In the genomic region with DNA sequence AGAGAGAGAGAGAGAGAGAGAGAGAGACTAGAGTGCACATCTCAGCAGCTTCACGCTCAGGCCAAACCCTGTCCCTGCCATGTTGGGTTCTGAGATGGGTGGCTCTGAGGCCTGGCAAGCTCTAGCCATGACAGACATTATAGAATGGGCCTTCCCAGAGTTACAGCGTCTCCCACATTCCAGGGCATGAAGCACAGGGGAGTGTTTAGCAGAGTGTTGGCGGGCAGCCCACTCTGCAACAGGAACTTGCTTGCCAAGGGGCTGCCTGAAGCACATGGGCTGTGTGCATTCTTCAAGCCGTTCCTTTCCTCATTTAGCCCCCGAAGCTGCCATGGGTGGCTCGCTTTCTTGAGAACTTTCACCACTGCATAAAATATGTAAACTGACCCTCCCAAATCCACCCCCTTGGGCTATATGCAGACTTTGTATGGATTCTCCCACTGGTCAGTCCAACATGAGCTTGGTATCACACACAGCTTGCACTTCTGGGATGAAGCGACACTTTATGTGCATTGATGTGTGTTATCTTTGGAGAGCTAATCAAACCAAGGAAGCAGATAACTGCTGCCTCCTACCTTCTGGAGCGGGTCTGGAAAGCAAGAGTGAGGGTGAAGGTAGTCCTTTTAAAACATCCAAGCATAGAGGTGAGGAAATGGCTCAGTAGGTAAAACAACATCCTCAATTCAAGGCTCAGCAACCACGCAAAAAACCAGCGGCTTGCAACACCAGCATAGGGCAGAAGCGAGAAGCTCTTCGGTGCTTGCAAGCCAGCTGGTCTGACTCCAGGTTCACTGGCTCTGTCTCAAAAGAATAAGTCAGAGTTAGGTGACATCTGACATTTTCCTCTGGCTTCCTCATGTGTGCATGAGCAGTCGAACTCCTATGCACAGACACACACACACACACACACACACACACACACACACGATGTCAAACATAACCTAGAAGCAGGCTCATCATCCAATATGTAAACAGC, we compare ENCODE assay signal across 10 mouse cellular contexts.
DNase-seq lines count a peak whose midpoint lies in the region; ATAC-seq and TF ChIP-seq lines count a peak whose summit lies in the region.
"Had no signal": no experiment of that assay in that cellular context is flagged by ENCODE, and none has a peak within 500 bp of the region (broad histone marks: within the 10 kb centered on the region; RNA-seq: fewer than 3 reads in every experiment).

No protein-coding gene starts in this region.

- H3K9me3 ChIP-seq in forebrain, embryonic 16.5 days (ENCODE audit: control insufficient read depth, low read length), result no peaks in the 10 kb centered on the region
- no peaks in the 10 kb centered on the region for H3K9me3 ChIP-seq in heart, postnatal 0 days (replicated peaks; ENCODE audit: control insufficient read depth, low read length)
- H3K9me3 ChIP-seq in midbrain, embryonic 13.5 days, result no peaks in the 10 kb centered on the region
- H3K9me3 ChIP-seq: neural tube, embryonic 12.5 days had no signal

- H3K4me2 ChIP-seq in forebrain, embryonic 16.5 days (ENCODE audit: low read length), result no peak overlapping the region
- peak overlapping the region; percentile 35 for H3K4me2 ChIP-seq in heart, postnatal 0 days (ENCODE audit: low read depth, low read length)
- H3K4me2 ChIP-seq in midbrain, embryonic 13.5 days (replicated peaks), result no peak overlapping the region
- H3K4me2 ChIP-seq: neural tube, embryonic 12.5 days had no signal

- ATAC-seq in forebrain, embryonic 16.5 days, result peak; percentile 93
- peak; percentile 96 for ATAC-seq in heart, postnatal 0 days (ENCODE audit: insufficient read depth, low read depth)
- ATAC-seq in midbrain, embryonic 13.5 days, result no peak

- H3K36me3 ChIP-seq in forebrain, embryonic 16.5 days (ENCODE audit: control insufficient read depth, insufficient read depth), result no peaks in the 10 kb centered on the region
- 0 out of 2 replicates have a peak, but pooled peaks cover 5% of the 10 kb centered on the region for H3K36me3 ChIP-seq in heart, postnatal 0 days (replicated peaks; ENCODE audit: control insufficient read depth, insufficient read depth, low read length)
- H3K36me3 ChIP-seq in midbrain, embryonic 13.5 days, result no peaks in the 10 kb centered on the region

- no peak overlapping the region for H3K4me3 ChIP-seq in forebrain, embryonic 16.5 days (replicated peaks; ENCODE audit: low read length)
- H3K4me3 ChIP-seq in heart, postnatal 0 days (ENCODE audit: low read depth, low read length), result peak overlapping the region; percentile 3; the same call in 1 of the 2 replicates
- no peak overlapping the region for H3K4me3 ChIP-seq in midbrain, embryonic 13.5 days (replicated peaks)
- H3K4me3 ChIP-seq: erythroblast, embryonic 14.5 days; neural tube, embryonic 12.5 days had no signal

- WGBS in forebrain, embryonic 16.5 days, result 60% methylated on average over 14 of the region's 14 CpGs
- WGBS in heart, postnatal 0 days, result 25% methylated on average over 14 of the region's 14 CpGs
- 84% methylated on average over 14 of the region's 14 CpGs for WGBS in midbrain, embryonic 13.5 days

- no peak overlapping the region for H3K27ac ChIP-seq in forebrain, embryonic 16.5 days (ENCODE audit: low read length)
- peak overlapping the region; percentile 81 for H3K27ac ChIP-seq in heart, postnatal 0 days (ENCODE audit: low read depth)
- H3K27ac ChIP-seq in midbrain, embryonic 13.5 days, result no peak overlapping the region
- H3K27ac ChIP-seq: neural tube, embryonic 12.5 days had no signal

- no peak overlapping the region for H3K9ac ChIP-seq in forebrain, embryonic 16.5 days (replicated peaks; ENCODE audit: low read depth, low read length)
- no peak overlapping the region for H3K9ac ChIP-seq in heart, postnatal 0 days (replicated peaks; ENCODE audit: low read depth, low read length)
- H3K9ac ChIP-seq in midbrain, embryonic 13.5 days (replicated peaks), result no peak overlapping the region
- H3K9ac ChIP-seq: neural tube, embryonic 12.5 days had no signal

- no peaks in the 10 kb centered on the region; the same call in none of the 2 replicates for H3K27me3 ChIP-seq in forebrain, embryonic 16.5 days (replicated peaks; ENCODE audit: control insufficient read depth, insufficient read depth, low read length)
- no peaks in the 10 kb centered on the region for H3K27me3 ChIP-seq in heart, postnatal 0 days (ENCODE audit: control insufficient read depth, insufficient read depth, low read length)
- no peaks in the 10 kb centered on the region for H3K27me3 ChIP-seq in midbrain, embryonic 13.5 days
- H3K27me3 ChIP-seq: neural tube, embryonic 12.5 days had no signal

- peak; percentile 5 to 26 for DNase-seq in layer of hippocampus, adult 18-20 months (ENCODE audit: low spot score in 2 of 2)
- DNase-seq in layer of hippocampus, adult 9-10 months (ENCODE audit: low spot score), result no peak
- peak; percentile 95 for DNase-seq in heart, postnatal 0 days (ENCODE audit: low spot score)
- DNase-seq in kidney, postnatal 14 days, result peak; percentile 78
- peak; percentile 81 for DNase-seq in lung, postnatal 36 days
- peak; percentile 75 for DNase-seq in urinary bladder, postnatal 4 days (ENCODE audit: low spot score in 2 of 2)

- peaks cover 14% of the 10 kb centered on the region for H3K4me1 ChIP-seq in forebrain, embryonic 16.5 days (replicated peaks; ENCODE audit: control insufficient read depth, insufficient read depth, low read length)
- H3K4me1 ChIP-seq in heart, postnatal 0 days (ENCODE audit: control insufficient read depth, insufficient read depth), result peaks cover 8% of the 10 kb centered on the region
- no peaks in the 10 kb centered on the region for H3K4me1 ChIP-seq in midbrain, embryonic 13.5 days (replicated peaks)

- TF ChIP-seq EP300 in heart, postnatal 0 days (IDR thresholded peaks at IDR 0.05; ENCODE audit: low read depth), result no peak

- TF ChIP-seq CTCF in heart, postnatal 0 days (IDR thresholded peaks at IDR 0.05; ENCODE audit: low read depth), result no peak
